Mouse (Mus musculus) megakaryocyte, embryonic 14.5 days (primary cell): ENCODE measurements at regions not wholly inside any gene's neighbourhood (a gene's known extent, or its start where the extent isn't known, plus 50 kb on each side); places are given as distances from the start of the nearest gene placed in this dataset.

ENCODE experiments used
- H3K27me3 ChIP-seq: replicated peaks from 2 replicates; pipeline ENCODE3; 2012; ENCODE audit warnings: inconsistent platforms
- H3K36me3 ChIP-seq: replicated peaks from 2 replicates; pipeline ENCODE3; 2012; ENCODE audit warnings: low read length, inconsistent platforms, mixed read lengths
- H3K4me1 ChIP-seq: 2 replicates; pipeline ENCODE4 v1.6.1; 2012; ENCODE audit warnings: inconsistent platforms
- H3K4me3 ChIP-seq: replicated peaks from 2 replicates; pipeline ENCODE3; 2012; ENCODE audit warnings: moderate library complexity, mild to moderate bottlenecking, inconsistent platforms
- H3K9me3 ChIP-seq: 2 replicates; pipeline ENCODE4 v1.6.1; 2012; ENCODE audit warnings: inconsistent platforms
- FLI1 ChIP-seq: IDR thresholded peaks from 2 replicates; pipeline ENCODE4 v1.6.1; 2012; ENCODE audit warnings: low read length, inconsistent platforms, mixed read lengths
- GATA1 ChIP-seq: IDR thresholded peaks from 3 replicates; pipeline ENCODE4 v1.6.1; 2012; ENCODE audit warnings: mixed read lengths, low read length, inconsistent platforms, borderline replicate concordance

DNA sequence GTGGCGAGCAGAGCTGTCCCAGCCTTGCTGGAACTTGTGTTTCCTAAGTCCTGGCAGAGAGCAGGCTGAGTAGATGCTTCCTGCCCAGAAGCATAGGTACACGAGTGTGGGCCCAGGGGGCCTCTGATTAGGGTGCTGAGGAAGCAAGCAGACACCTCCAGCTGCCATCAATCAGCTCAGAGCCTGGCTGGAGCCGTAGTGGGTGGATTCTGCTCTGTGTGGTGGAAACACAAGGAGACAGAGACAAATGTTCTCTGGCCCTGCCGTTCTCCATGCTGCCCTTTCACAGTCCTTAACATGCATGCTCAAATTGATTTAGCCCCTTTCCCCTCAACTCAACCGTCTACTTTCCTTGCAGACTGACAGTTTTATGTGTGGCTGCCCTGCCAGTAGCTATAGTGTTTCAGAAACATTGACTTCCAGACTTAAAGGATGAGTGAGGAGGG, 182.5 kb upstream of the Gm5148 start:
- H3K9me3 ChIP-seq: peaks cover 7% of the 10 kb centered on the region; the same call in 1 of the 2 replicates
- H3K36me3 ChIP-seq: no peaks in the 10 kb centered on the region
- H3K4me3 ChIP-seq: no peak overlapping the region
- no peak for TF ChIP-seq GATA1
- TF ChIP-seq FLI1: no peak
- H3K27me3 ChIP-seq: peaks cover 9% of the 10 kb centered on the region
- peaks cover 28% of the 10 kb centered on the region for H3K4me1 ChIP-seq

DNA sequence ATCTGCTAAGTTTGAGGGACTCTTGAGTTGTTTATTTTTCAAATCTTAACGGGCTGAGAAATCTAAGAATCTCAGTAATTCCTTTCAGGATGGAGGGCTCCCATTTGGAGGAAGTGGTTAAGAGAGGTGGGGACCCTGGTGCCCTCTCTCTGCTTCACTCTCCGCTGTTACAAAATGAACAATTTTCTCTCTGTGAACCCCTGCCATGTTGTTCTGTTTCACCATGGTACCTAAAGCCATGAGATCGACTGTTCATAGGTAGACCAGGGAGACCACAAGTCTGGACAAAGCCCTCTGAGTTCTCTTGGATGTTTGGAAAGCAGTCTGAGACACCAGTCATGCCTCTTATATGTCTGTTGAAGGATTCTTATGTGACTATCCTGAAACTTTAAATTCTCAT, 179.9 kb upstream of the Gm5148 start:
- Histone ChIP-seq H3K36me3 (no peaks in the 10 kb centered on the region), H3K9me3 (peaks cover under 1% of the 10 kb centered on the region; the same call in 1 of the 2 replicates), H3K4me1 (peaks cover 28% of the 10 kb centered on the region), H3K27me3 (peaks cover 14% of the 10 kb centered on the region), H3K4me3 (no peak overlapping the region)
- TF ChIP-seq GATA1 (no peak), FLI1 (no peak)

DNA sequence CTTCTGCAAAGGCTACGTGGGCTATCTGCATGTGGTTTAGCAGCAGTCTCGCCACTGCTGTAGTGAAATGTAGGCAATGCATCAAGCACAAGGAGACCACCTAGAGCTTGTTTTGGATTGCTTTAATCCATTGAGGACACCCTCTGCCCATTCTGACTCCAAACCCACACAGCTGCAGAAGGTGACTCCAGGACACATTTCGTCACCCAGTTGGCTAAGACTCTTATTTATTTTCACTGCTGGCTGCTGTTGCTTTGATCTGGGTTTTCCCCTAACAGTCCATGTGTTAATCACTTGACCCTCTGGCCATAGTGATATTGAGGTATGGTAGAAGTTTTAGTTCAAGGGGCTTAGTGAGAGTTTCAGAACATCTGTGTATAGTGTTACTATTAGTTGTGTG, 179.2 kb upstream of the Gm5148 start:
- H3K36me3 ChIP-seq: no peaks in the 10 kb centered on the region
- no peak for TF ChIP-seq FLI1
- no peak for TF ChIP-seq GATA1

GRCm38 (mm10) chr3:37903021-37903420, 178.7 kb upstream of the Gm5148 start:
- peaks cover 22% of the 10 kb centered on the region for H3K4me1 ChIP-seq
- no peak overlapping the region for H3K4me3 ChIP-seq
- no peaks in the 10 kb centered on the region for H3K9me3 ChIP-seq
- TF ChIP-seq FLI1 (no peak), GATA1 (no peak)
- peaks cover 22% of the 10 kb centered on the region for H3K27me3 ChIP-seq
- H3K36me3 ChIP-seq: no peaks in the 10 kb centered on the region

More for the DNA sequence above, 179.2 kb upstream of the Gm5148 start:
- Histone ChIP-seq H3K27me3 (peaks cover 21% of the 10 kb centered on the region), H3K4me3 (no peak overlapping the region), H3K4me1 (peaks cover 26% of the 10 kb centered on the region), H3K9me3 (no peaks in the 10 kb centered on the region)

GRCm38 (mm10) chr3:37897392-37897791, 173.1 kb upstream of the Gm5148 start:
- TF ChIP-seq FLI1: no peak
- no peak for TF ChIP-seq GATA1
- Histone ChIP-seq H3K4me1 (peaks cover 8% of the 10 kb centered on the region), H3K36me3 (peaks cover 2% of the 10 kb centered on the region), H3K9me3 (peaks cover 13% of the 10 kb centered on the region), H3K4me3 (no peak overlapping the region), H3K27me3 (peaks cover 20% of the 10 kb centered on the region)

- Histone ChIP-seq H3K36me3 (peaks cover 2% of the 10 kb centered on the region), H3K27me3 (peaks cover 20% of the 10 kb centered on the region), H3K9me3 (peaks cover 14% of the 10 kb centered on the region), H3K4me1 (peaks cover 8% of the 10 kb centered on the region), H3K4me3 (peak overlapping the region; percentile 15)
- TF ChIP-seq GATA1: no peak
- TF ChIP-seq FLI1: no peak
Measured at GRCm38 (mm10) chr3:37896821-37897311, 172.6 kb upstream of the Gm5148 start.

- H3K4me1 ChIP-seq: peaks cover 13% of the 10 kb centered on the region
- peaks cover 14% of the 10 kb centered on the region for H3K9me3 ChIP-seq
- no peak for TF ChIP-seq FLI1
- no peak for TF ChIP-seq GATA1
- H3K27me3 ChIP-seq: peaks cover 15% of the 10 kb centered on the region
- H3K4me3 ChIP-seq: no peak overlapping the region
- H3K36me3 ChIP-seq: peaks cover 2% of the 10 kb centered on the region
Measured at GRCm38 (mm10) chr3:37894599-37894998, 170.3 kb upstream of the Gm5148 start.

- Histone ChIP-seq H3K36me3 (peaks cover 2% of the 10 kb centered on the region), H3K4me1 (peaks cover 14% of the 10 kb centered on the region), H3K9me3 (peaks cover 14% of the 10 kb centered on the region), H3K4me3 (no peak overlapping the region), H3K27me3 (peaks cover 4% of the 10 kb centered on the region)
- TF ChIP-seq GATA1: no peak
- TF ChIP-seq FLI1: no peak
Measured at GRCm38 (mm10) chr3:37890202-37890601, 165.9 kb upstream of the Gm5148 start.

DNA sequence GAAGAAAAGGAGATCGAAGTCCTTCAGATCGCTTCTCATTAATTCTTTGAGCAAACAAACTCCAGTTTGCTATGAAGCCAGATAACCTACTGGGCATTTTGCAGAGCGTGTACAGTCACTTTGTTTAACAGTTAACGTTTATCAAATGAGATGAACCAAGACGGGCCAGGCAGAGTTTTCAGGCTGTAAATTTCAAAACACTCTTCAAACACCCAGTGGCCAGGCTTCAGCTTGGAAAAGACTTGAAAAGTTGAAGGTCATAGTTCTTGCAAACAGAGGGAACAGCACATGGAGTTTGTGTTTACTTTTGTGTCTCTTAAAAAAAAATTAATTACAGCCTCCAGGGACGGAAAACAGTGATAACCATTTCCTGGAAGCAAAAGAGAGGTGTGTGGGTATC, 164.2 kb upstream of the Gm5148 start:
- Histone ChIP-seq H3K27me3 (peaks cover 5% of the 10 kb centered on the region), H3K36me3 (peaks cover 2% of the 10 kb centered on the region), H3K4me3 (no peak overlapping the region), H3K4me1 (peaks cover 23% of the 10 kb centered on the region), H3K9me3 (peaks cover 10% of the 10 kb centered on the region)
- TF ChIP-seq FLI1 (no peak), GATA1 (no peak)

DNA sequence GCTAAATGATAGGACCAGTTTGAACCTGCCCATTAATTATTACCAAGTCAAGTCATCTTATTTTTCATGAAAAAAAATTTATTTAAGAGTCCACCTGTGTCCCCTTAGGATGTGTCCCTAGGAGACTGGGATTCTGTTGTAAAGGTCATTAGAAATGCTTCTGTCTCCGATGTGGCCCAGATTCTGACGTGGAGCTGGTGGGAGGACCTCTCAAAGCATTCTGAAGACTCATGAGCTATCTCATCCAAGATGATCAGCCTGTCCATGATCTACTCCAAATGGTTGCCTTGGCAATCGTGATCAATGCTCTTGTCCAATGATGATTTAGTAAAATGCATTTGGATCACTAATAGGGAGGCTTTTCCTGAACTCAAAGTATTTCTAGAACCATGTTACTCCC, 163.4 kb upstream of the Gm5148 start:
- H3K27me3 ChIP-seq: peaks cover 5% of the 10 kb centered on the region
- TF ChIP-seq GATA1 (no peak), FLI1 (no peak)
- H3K4me1 ChIP-seq: peaks cover 25% of the 10 kb centered on the region
- H3K36me3 ChIP-seq: peaks cover 2% of the 10 kb centered on the region
- peaks cover 4% of the 10 kb centered on the region for H3K9me3 ChIP-seq
- no peak overlapping the region for H3K4me3 ChIP-seq

- no peak overlapping the region for H3K4me3 ChIP-seq
- H3K4me1 ChIP-seq: peaks cover 28% of the 10 kb centered on the region
- TF ChIP-seq FLI1 (no peak), GATA1 (no peak)
- no peaks in the 10 kb centered on the region for H3K36me3 ChIP-seq
- H3K9me3 ChIP-seq: no peaks in the 10 kb centered on the region
- H3K27me3 ChIP-seq: peaks cover 8% of the 10 kb centered on the region
Measured at GRCm38 (mm10) chr3:37886705-37887454, 162.6 kb upstream of the Gm5148 start.
